Mouse (Mus musculus): ENCODE results near the gene 2210010C04Rik.
"Not testable (repeated sequence)": the region's sequence is repeated elsewhere in the genome, so short reads cannot be mapped to it uniquely, and the experiment has no call there.

Gene 2210010C04Rik

GRCm38 (mm10) chr6:41018629-41019028 is 16.7 kb downstream of the 2210010C04Rik start:
- DNase-seq (ENCODE audit: low spot score) = no peak

GRCm38 (mm10) chr6:41015065-41015464 is 20.2 kb downstream of the 2210010C04Rik start:
- no peak for DNase-seq (ENCODE audit: low spot score)

- not testable (repeated sequence) for DNase-seq (ENCODE audit: low spot score)
Observed at GRCm38 (mm10) chr6:40999379-40999778, 35.9 kb downstream of the 2210010C04Rik start, which contains the start of gene Gm2663. Gene Gm2663, minus strand, starts transcription at chr6:40999479.
